Mouse (Mus musculus) thymus, postnatal 25 days (tissue): ENCODE data around the gene Adamtsl1.

Experiments
- DNase-seq: peaks from one replicate; pipeline ENCODE4 v3.0.0; 2022

Gene Adamtsl1

GRCm38 (mm10) chr4:86425581-86425980, 911.6 kb downstream of the Adamtsl1 start:
- DNase-seq = no peak

GRCm38 (mm10) chr4:86426549-86426948, 912.6 kb downstream of the Adamtsl1 start:
- no peak for DNase-seq

- DNase-seq = no peak
Observed at GRCm38 (mm10) chr4:86427312-86427711, 913.3 kb downstream of the Adamtsl1 start.

GRCm38 (mm10) chr4:86428091-86428745, 914.2 kb downstream of the Adamtsl1 start:
- no peak for DNase-seq

- no peak for DNase-seq
Observed at GRCm38 (mm10) chr4:86435631-86436030, 921.7 kb downstream of the Adamtsl1 start.

GRCm38 (mm10) chr4:86436336-86436735, 922.4 kb downstream of the Adamtsl1 start:
- DNase-seq = no peak

GRCm38 (mm10) chr4:86450468-86450867, 936.5 kb downstream of the Adamtsl1 start:
- no peak for DNase-seq

DNA sequence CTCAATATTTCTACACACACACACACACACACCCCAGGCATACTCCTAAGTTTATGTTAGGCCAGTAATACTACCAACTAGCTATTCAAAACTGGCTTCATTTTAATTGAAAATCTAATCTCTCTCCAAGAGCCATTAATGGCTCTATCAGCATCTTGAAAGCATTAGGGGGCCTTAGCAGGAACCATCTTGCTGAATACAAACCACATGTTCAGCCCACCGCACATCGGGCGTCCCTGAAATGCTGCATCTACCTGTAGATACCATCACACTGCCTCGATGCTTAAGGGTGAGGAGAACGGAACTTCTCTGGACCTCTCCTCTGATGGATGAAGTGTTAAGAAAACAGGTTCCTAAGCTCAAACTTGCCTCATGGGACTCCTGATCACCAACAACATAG, 950.8 kb downstream of the Adamtsl1 start:
- no peak for DNase-seq
